Mouse (Mus musculus): Measurements from ENCODE around the gene Lrrc41.

Lrrc41 gene

GRCm38 (mm10) chr4:116077240-116078095 is 2.4 kb downstream of the Lrrc41 start:
- no peak for DNase-seq (ENCODE audit: low read depth, low spot score)

- DNase-seq (ENCODE audit: low read depth, low spot score): no peak
Measured at GRCm38 (mm10) chr4:116088510-116089249, 13.6 kb downstream of the Lrrc41 start.

GRCm38 (mm10) chr4:116096291-116096690 is 21.2 kb downstream of the Lrrc41 start:
- no peak for DNase-seq (ENCODE audit: low read depth, low spot score)

GRCm38 (mm10) chr4:116097211-116097610 is 22.1 kb downstream of the Lrrc41 start:
- no peak for DNase-seq (ENCODE audit: low read depth, low spot score)

- no peak for DNase-seq (ENCODE audit: low read depth, low spot score)
Measured at GRCm38 (mm10) chr4:116100959-116101358, 25.9 kb downstream of the Lrrc41 start.

GRCm38 (mm10) chr4:116105278-116105677 is 30.2 kb downstream of the Lrrc41 start:
- no peak for DNase-seq (ENCODE audit: low read depth, low spot score)

- no peak for DNase-seq (ENCODE audit: low read depth, low spot score)
Measured at GRCm38 (mm10) chr4:116110695-116111094, 35.6 kb downstream of the Lrrc41 start.

- DNase-seq (ENCODE audit: low read depth, low spot score): no peak
Measured at GRCm38 (mm10) chr4:116111486-116111885, 36.4 kb downstream of the Lrrc41 start.

GRCm38 (mm10) chr4:116122762-116123161 is 47.7 kb downstream of the Lrrc41 start:
- no peak for DNase-seq (ENCODE audit: low read depth, low spot score)

GRCm38 (mm10) chr4:116123602-116124519 is 48.8 kb downstream of the Lrrc41 start, which contains the start of the genes Rad54l and Pomgnt1:
Rad54l (minus strand) TSS chr4:116123690.
Pomgnt1 (plus strand) TSS chr4:116123840.
- peak; percentile 80 for DNase-seq (ENCODE audit: low read depth, low spot score)

- DNase-seq (ENCODE audit: low read depth, low spot score): no peak
Measured at GRCm38 (mm10) chr4:116125803-116126386, 50.8 kb downstream of the Lrrc41 start.

GRCm38 (mm10) chr4:116127956-116128355 is 52.9 kb downstream of the Lrrc41 start:
- no peak for DNase-seq (ENCODE audit: low read depth, low spot score)

GRCm38 (mm10) chr4:116133126-116133525 is 58.1 kb downstream of the Lrrc41 start:
- DNase-seq (ENCODE audit: low read depth, low spot score): no peak

GRCm38 (mm10) chr4:116134990-116135389 is 59.9 kb downstream of the Lrrc41 start:
- no peak for DNase-seq (ENCODE audit: low read depth, low spot score)

GRCm38 (mm10) chr4:116137421-116137996 is 62.4 kb downstream of the Lrrc41 start:
- DNase-seq (ENCODE audit: low read depth, low spot score): no peak

- DNase-seq (ENCODE audit: low read depth, low spot score): no peak
Measured at GRCm38 (mm10) chr4:116140801-116141574, 65.9 kb downstream of the Lrrc41 start.

GRCm38 (mm10) chr4:116141736-116142135 is 66.7 kb downstream of the Lrrc41 start:
- DNase-seq (ENCODE audit: low read depth, low spot score): no peak

GRCm38 (mm10) chr4:116142269-116142668 is 67.2 kb downstream of the Lrrc41 start:
- no peak for DNase-seq (ENCODE audit: low read depth, low spot score)

GRCm38 (mm10) chr4:116143317-116143811 is 68.3 kb downstream of the Lrrc41 start:
- no peak for DNase-seq (ENCODE audit: low read depth, low spot score)
